Mouse (Mus musculus) lung, adult 2 months (tissue): Measurements from ENCODE around the gene Il6st. TPM values are rescaled to one million over a fixed set of nuclear protein-coding genes. Genes with fewer than 3 reads are reported as not detected.

Experiments
- DNase-seq: peaks from one replicate; pipeline ENCODE4 v3.0.0; 2022
- H3K4me1 ChIP-seq: fragments of 200-500 bp; 2 replicates; pipeline ENCODE4 v1.6.1; 2011; ENCODE audit warnings: low read length; ENCODE audit not compliant: control insufficient read depth, insufficient read depth
- H3K4me3 ChIP-seq: fragments of 200-500 bp; replicated peaks from 2 replicates; pipeline ENCODE3; 2011; ENCODE audit warnings: low read depth, mild to moderate bottlenecking, control low read depth, low read length; ENCODE audit errors: extremely low read depth
- CTCF ChIP-seq: fragments of 200-500 bp; IDR thresholded peaks from 2 replicates; pipeline ENCODE4 v1.5.1; 2011; ENCODE audit warnings: mild to moderate bottlenecking, low read length, control low read depth; ENCODE audit not compliant: insufficient read depth
- POLR2A ChIP-seq: fragments of 200-500 bp; IDR thresholded peaks from 2 replicates; pipeline ENCODE4 v1.6.1; 2011; ENCODE audit warnings: low read depth, mild to moderate bottlenecking, control low read depth, low read length, borderline replicate concordance; ENCODE audit errors: extremely low read depth
- WGBS: fragments of 180-500 bp; shearing (Covaris S2); methylation state at CpG from one replicate; pipeline ENCODE4 v1.1.7; 2018; 5-methylcytosine and 5-hydroxymethylcytosine counted together
- polyA plus RNA-seq: library from polyadenylated mRNA; depleted of rRNA; stranded (reverse); fragments of >200 nt; gene quantifications from 2 replicates; pipeline ENCODE4 v1.2.3, GENCODE M21; 2012

Gene Il6st
- polyA plus RNA-seq, 1 experiment, result 60.5 TPM

DNA sequence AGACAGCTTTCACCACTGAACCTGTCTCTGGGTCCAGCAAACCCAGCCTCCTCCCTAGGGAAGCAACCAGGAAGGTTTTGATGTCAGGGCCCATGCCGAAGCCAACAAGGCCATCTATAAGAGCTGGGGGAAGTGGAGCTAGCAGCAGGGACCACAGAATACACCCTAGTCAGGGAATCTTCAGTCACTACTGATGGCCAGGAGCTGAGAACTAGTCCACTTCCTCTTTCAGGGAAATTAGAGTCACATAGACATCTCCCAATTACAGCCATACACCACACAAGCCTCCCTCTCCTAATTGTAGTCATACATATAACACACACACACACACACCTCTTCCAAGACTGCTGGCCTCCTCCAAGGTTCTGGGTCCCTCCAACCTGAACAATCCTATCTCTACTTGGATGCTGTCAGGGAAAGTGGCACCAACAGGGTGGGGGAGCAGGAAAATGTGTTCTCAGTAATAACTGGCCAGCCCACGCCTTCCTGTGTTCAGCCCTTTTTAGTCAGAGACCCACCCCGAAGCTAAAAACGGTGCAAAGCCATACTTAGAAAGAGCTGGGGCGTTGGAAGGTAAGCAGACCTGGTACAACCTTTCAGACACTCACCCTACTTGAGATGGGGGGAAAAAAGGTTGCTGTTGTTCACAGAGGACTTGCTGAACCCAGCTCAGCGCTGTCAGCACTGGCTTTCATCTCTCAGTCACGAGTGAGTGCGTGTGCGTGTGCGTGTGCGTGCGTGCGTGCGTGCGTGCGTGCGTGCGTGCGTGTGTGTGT is 46.8 kb downstream of the Il6st start:
- Histone ChIP-seq H3K4me1 (no peaks in the 10 kb centered on the region; the same call in 1 of the 2 replicates), H3K4me3 (no peak overlapping the region)
- no peak for TF ChIP-seq POLR2A
- no peak for DNase-seq
- 80% methylated on average over 19 of the region's 19 CpGs for WGBS

DNA sequence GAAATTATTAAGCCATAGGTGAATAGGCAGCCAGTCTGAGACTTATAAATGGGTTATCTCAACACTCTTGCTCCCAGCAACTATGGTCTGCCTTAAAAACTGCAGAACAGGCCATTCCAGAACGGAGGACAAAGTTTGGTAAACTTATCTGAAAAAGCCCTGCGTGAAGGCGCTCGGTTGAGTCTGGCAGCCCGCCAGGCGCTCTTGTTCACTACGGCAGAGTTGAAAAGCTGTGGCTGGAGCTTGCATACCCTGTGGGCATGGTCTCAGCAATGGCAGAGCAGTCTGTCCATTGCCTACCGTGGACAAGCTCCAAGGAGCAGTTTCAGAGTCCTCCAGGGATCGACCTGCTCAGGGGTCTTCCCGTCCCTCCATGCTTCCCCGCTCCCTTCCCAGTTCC is 47.4 kb downstream of the Il6st start:
- WGBS, result 62% methylated on average over 11 of the region's 11 CpGs
- Histone ChIP-seq H3K4me3 (no peak overlapping the region), H3K4me1 (no peaks in the 10 kb centered on the region; the same call in 1 of the 2 replicates)
- TF ChIP-seq POLR2A (no peak), CTCF (no peak)
- no peak for DNase-seq

DNA sequence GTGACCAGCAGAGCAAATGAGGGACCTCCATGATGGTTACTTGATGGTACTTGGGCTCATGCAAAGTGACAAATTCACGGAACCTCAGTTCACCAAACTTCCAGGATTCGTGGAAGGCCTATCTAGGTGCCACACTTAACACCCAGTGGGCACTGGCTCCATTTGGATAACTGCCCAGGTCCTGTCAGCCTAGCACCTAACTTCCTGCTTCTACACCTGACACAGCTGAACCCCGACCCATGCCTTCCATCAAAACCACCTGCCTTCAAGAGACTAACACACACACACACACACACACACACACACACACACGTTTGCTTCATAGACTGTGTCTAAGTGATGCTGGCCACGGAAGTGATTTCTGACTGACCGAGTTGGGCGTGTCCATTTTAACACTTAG is 47.9 kb downstream of the Il6st start:
- TF ChIP-seq CTCF (no peak), POLR2A (no peak)
- no peak for DNase-seq
- 71% methylated on average over 7 of the region's 7 CpGs for WGBS
- Histone ChIP-seq H3K4me3 (no peak overlapping the region), H3K4me1 (no peaks in the 10 kb centered on the region; the same call in 1 of the 2 replicates)

DNA sequence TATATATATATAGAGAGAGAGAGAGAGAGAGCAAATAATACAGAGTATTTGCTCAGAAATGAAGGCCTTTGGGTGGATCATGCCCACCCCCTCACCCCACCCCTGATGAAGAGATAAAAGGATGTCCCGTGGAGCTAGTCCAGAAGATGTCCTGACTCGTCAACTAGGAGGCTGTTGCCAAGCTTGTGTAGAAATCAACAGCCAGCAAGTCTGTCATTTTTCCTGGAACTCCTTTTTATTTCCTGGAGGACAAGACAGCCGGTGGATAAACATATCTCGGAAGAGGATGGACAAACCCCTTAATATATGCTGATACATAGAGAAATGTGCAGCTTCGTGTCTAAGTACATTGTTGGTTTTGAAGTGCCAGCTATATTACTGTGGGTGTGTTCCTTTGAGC is 49.0 kb downstream of the Il6st start:
- Histone ChIP-seq H3K4me3 (no peak overlapping the region), H3K4me1 (no peaks in the 10 kb centered on the region; the same call in 1 of the 2 replicates)
- TF ChIP-seq CTCF (no peak), POLR2A (no peak)
- no peak for DNase-seq
- WGBS, result 36% methylated on average over 5 of the region's 5 CpGs

DNA sequence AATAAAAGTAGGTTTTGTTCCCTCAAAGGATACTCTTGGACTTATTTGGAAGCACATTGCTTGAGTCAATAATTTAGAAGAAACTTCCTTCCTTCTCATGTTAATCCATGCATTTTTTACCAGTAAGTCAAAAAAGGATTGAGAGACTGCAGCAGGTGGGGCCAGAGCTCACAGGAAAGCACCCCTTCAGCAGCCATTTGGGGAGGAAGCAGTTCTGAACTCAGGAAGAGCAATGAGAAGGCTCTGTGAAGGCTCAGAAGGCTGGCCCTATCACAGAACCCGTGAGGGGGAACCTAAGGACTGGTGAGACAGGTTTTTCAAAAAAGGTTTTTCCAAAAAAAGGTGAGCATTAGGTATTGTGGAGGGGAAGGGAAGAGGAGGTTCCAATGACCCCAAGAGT is 50.7 kb downstream of the Il6st start:
- no peak for TF ChIP-seq CTCF
- no peak for TF ChIP-seq POLR2A
- no peak for DNase-seq
- WGBS, result 43% methylated on average over 1 of the region's 1 CpGs
- Histone ChIP-seq H3K4me1 (no peaks in the 10 kb centered on the region; the same call in 1 of the 2 replicates), H3K4me3 (no peak overlapping the region)

DNA sequence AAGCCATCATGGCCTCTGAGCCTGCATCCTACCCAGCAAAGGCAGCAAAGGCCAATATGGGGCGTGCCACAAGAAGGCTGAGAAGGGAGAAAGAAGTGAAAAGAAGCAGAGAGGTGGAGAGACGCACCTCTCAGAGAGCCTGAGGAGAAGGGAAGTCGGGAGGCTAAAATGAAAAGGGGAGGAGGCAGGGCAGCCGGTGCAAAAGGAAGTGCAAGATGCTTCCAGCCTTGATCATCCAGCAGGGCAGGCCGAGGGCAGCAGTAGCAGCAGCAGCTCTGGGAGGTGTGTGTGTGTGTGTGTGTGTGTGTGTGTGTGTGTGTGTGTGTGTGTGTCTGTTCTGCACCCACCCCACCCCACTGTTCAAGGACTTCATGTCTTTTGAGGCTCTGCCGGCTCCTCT is 58.4 kb downstream of the Il6st start:
- H3K4me1 ChIP-seq, result no peaks in the 10 kb centered on the region
- H3K4me3 ChIP-seq, result no peak overlapping the region
- no peak for TF ChIP-seq CTCF
- no peak for TF ChIP-seq POLR2A
- DNase-seq, result no peak
- 57% methylated on average over 6 of the region's 6 CpGs for WGBS

DNA sequence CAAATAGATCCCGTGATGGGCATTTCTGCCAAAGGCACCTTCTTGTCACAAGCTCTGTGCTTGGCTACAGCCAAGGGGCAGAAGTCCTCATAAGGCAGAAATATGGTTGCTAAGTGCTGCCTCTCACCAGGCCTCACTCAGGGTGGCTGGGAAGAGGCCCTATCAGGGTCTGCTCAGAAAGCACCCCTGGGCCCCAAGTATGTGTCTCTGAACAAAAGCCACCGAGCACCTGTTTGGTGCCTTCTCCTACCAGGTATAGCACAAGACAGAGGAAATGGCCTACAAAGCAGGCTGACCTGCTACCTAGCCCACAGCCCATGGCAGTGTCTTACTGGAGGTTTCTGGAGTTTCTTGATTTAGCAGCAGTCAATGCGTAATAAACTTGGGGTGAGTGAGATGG is 59.0 kb downstream of the Il6st start:
- TF ChIP-seq CTCF (no peak), POLR2A (no peak)
- 86% methylated on average over 3 of the region's 3 CpGs for WGBS
- DNase-seq, result no peak

DNA sequence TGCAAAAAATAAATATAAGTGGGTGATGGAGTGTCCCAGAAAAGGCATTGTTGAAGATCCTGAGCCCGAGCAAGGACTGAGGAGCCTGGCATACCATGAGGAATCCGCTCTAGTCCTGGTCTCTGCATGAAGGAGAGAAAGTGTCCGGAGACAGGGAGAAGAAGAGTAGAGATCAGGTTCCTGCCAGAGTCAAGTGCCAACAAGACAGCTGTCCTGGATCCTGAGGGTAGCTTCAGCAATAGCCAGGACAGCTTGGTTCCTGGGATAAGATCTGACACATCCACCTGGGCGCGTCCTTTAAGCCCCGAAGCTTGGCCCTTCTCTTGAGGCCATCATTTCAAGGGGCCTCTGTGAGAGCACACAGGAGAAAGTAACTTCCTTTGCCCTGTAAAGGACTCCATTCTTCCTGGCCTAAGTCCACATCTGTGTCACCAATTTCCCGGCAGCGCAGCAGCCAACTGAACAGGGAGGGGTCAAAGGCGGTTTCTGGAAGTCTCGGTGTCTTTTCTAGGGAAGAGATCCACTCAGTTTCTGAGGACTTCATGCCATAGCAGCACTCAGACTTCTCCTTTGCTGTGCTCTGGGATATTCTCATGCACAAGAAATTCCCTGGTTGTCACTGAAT is 59.6 kb downstream of the Il6st start:
- TF ChIP-seq CTCF, result no peak
- TF ChIP-seq POLR2A, result no peak
- Histone ChIP-seq H3K4me1 (no peaks in the 10 kb centered on the region), H3K4me3 (no peak overlapping the region)
- DNase-seq, result no peak
- WGBS, result 72% methylated on average over 10 of the region's 10 CpGs

More for the DNA sequence above, 59.0 kb downstream of the Il6st start:
- Histone ChIP-seq H3K4me3 (no peak overlapping the region), H3K4me1 (no peaks in the 10 kb centered on the region)

DNA sequence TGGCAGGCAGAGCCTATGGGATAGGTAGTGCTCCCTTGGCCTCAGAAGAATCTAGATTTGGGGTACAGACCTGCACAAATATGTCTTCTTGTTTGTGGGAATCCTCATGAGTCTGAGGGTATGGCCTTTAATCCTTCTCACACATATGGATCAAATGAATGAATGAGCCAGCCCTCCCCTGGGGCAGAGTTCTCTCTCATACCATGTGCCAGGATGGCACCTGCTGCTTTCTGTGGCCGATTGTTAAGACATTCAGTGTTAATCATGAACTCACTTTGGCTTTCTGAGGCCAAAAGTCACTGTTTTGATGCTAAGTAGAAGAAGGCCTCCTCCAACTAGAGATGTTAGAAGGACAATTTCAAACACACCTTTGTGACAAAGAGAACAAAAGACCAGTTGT is 63.3 kb downstream of the Il6st start:
- Histone ChIP-seq H3K4me1 (peaks cover 4% of the 10 kb centered on the region; the same call in 1 of the 2 replicates), H3K4me3 (no peak overlapping the region)
- DNase-seq, result no peak
- no peak for TF ChIP-seq CTCF
- no peak for TF ChIP-seq POLR2A
- WGBS, result 74% methylated on average over 1 of the region's 1 CpGs

DNA sequence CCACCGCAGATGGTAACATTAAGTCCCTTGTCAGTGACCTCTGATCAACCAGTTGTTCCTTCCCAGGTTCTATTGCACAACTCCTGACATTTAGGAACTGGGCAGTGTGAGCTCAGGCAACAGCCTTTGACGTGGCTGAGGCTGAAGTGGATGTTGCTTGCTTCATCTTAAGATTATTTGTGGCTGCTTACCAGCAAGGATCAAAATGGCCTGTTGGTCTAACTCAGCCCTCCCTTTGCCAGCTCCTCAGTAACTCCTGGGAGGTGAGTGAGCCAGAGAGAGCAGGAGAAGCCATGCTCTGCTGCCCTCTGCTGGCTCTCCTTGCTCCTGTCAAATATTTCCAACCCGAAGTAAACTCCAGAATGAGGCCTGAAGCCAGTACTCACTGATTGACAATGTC is 66.0 kb downstream of the Il6st start:
- peak; percentile 72 for DNase-seq
- WGBS, result 19% methylated on average over 3 of the region's 3 CpGs
- no peak for TF ChIP-seq POLR2A
- TF ChIP-seq CTCF, result peak; percentile 90
- Histone ChIP-seq H3K4me1 (peaks cover 4% of the 10 kb centered on the region; the same call in 1 of the 2 replicates), H3K4me3 (no peak overlapping the region)

DNA sequence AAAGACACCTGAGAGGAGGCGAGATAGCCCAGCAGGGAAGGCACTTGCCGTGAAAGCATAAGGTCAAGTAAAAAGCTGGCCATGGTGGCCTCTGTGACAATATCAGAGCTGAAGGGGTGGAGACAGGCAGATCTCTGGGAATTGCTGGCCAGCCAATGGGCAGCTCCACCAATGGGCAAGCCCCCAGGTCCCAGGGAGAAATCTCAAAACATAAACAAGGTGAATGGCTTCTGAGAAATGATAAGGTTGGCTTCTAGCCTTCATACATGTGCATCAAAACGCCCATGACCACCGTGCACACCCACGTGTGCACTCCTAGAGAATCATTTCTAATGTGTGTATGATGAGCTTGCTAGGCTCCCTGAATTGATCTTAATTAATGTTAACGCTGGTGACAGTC is 68.4 kb downstream of the Il6st start:
- Histone ChIP-seq H3K4me3 (no peak overlapping the region), H3K4me1 (peaks cover 4% of the 10 kb centered on the region; the same call in 1 of the 2 replicates)
- no peak for TF ChIP-seq CTCF
- no peak for TF ChIP-seq POLR2A
- DNase-seq, result no peak
- 92% methylated on average over 6 of the region's 6 CpGs for WGBS
